Mouse (Mus musculus) embryonic facial prominence, embryonic 11.5 days (tissue): Measurements from ENCODE around the gene Rilpl1. TPM values are rescaled to one million over a fixed set of nuclear protein-coding genes. Genes with fewer than 3 reads are reported as not detected.
A peak's percentile ranks its signal among the peaks of the same experiment; 100 is the strongest.

Source experiments
- ATAC-seq: fragments of 200-750 bp; cut with Nextera tagmentation; replicated peaks from 2 replicates; pipeline ENCODE4 v1.8.0; 2017; ENCODE audit warnings: low read depth; ENCODE audit not compliant: insufficient number of reproducible peaks, low FRiP score, low TSS enrichment
- DNase-seq: peaks from one replicate; pipeline ENCODE4 v3.0.0-alpha.2; 2015; ENCODE audit warnings: low spot score
- H3K27ac ChIP-seq: fragments of 300-500 bp; sonication (generic); replicated peaks from 2 replicates; pipeline ENCODE4 v1.5.1; 2014; ENCODE audit warnings: mild to moderate bottlenecking, low read depth, low read length, control low read depth
- H3K27me3 ChIP-seq: fragments of 300-500 bp; sonication (generic); 2 replicates; pipeline ENCODE4 v1.6.1; 2014; ENCODE audit warnings: mild to moderate bottlenecking, low read length, moderate library complexity, mixed read lengths; ENCODE audit not compliant: control insufficient read depth, insufficient read depth
- H3K36me3 ChIP-seq: fragments of 300-500 bp; sonication (generic); replicated peaks from 2 replicates; pipeline ENCODE4 v1.6.1; 2014; ENCODE audit warnings: low read depth, mild to moderate bottlenecking, low read length, moderate library complexity, mixed read lengths; ENCODE audit not compliant: control insufficient read depth, insufficient read depth
- H3K4me1 ChIP-seq: fragments of 300-500 bp; sonication (generic); 2 replicates; pipeline ENCODE4 v1.6.1; 2014; ENCODE audit warnings: low read length, mixed read lengths; ENCODE audit not compliant: control insufficient read depth, insufficient read depth
- H3K4me2 ChIP-seq: fragments of 300-500 bp; sonication (generic); 2 replicates; pipeline ENCODE4 v1.6.1; 2014; ENCODE audit warnings: low read depth, mild to moderate bottlenecking, control low read depth, low read length, moderate library complexity
- H3K4me3 ChIP-seq: fragments of 300-500 bp; sonication (generic); 2 replicates; pipeline ENCODE4 v1.5.1; 2014; ENCODE audit warnings: low read depth, low read length, control low read depth
- H3K9ac ChIP-seq: fragments of 300-500 bp; sonication (generic); replicated peaks from 2 replicates; pipeline ENCODE4 v1.6.1; 2014; ENCODE audit warnings: mild to moderate bottlenecking, control low read depth, low read length
- H3K9me3 ChIP-seq: fragments of 300-500 bp; sonication (generic); replicated peaks from 2 replicates; pipeline ENCODE4 v1.6.1; 2016; ENCODE audit warnings: mild to moderate bottlenecking, low read length, inconsistent platforms, mixed read lengths; ENCODE audit not compliant: control insufficient read depth
- WGBS: fragments of 180-500 bp; shearing (Covaris S2); extraction: QIAGEN DNeasy Blood & Tissue Kit; methylation state at CpG from one replicate; pipeline ENCODE4 v1.1.7; 2014; 5-methylcytosine and 5-hydroxymethylcytosine counted together
- polyA plus RNA-seq: library from polyadenylated mRNA; unstranded; fragments of >200 nt; fragmentation: Nextera tagmentation; extraction: Ambion mirVana; gene quantifications from 2 replicates; pipeline ENCODE4 v1.2.1, GENCODE M21; 2014

The Rilpl1 gene
- polyA plus RNA-seq, 1 experiment from 2014 or later: 26.2 TPM

DNA sequence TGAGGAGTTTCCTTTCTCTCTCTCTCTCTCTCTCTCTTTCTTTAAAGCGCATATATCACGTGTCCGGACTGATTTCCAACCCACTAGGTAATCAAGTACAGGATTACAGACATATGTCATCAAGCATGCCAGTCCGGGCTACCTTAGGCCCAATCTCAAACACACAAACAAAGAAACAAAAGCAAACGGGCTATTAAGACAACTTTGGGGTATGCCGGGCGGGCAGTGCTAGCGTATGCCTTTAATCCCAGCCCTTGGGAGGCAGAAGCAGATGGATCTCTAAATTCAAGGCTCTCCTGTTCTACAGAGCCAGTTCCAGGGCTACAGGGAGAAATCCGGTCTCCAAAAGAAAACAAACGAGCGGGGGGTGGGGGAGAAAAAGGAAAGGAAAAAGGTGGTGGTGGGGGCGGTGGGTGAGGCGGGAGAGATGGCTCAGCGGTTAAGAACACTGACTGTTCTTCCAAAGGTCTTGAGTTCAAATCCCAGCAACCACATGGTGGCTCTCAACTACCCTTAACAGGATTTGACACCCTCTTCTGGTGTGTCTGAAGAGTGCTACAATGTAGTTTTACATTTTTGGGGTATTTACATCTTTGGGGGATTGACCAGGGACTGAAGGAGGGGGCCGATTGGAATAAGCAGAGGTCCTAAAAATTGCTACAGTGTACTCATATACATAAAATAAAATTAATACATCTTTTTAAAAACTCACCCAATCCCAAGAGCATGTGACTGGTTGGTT, 47.4 kb downstream of the Rilpl1 start:
- Histone ChIP-seq H3K9ac (peak overlapping the region; percentile 95), H3K27ac (peak overlapping the region; percentile 100), H3K4me3 (peak overlapping the region; percentile 60), H3K27me3 (no peaks in the 10 kb centered on the region), H3K4me1 (no peaks in the 10 kb centered on the region), H3K4me2 (peak overlapping the region; percentile 69), H3K36me3 (no peaks in the 10 kb centered on the region; the same call in 1 of the 2 replicates), H3K9me3 (no peaks in the 10 kb centered on the region)
- no peak for DNase-seq
- ATAC-seq: peak; percentile 4; the same call in 1 of the 2 replicates
- 6% methylated on average over 15 of the region's 15 CpGs for WGBS

DNA sequence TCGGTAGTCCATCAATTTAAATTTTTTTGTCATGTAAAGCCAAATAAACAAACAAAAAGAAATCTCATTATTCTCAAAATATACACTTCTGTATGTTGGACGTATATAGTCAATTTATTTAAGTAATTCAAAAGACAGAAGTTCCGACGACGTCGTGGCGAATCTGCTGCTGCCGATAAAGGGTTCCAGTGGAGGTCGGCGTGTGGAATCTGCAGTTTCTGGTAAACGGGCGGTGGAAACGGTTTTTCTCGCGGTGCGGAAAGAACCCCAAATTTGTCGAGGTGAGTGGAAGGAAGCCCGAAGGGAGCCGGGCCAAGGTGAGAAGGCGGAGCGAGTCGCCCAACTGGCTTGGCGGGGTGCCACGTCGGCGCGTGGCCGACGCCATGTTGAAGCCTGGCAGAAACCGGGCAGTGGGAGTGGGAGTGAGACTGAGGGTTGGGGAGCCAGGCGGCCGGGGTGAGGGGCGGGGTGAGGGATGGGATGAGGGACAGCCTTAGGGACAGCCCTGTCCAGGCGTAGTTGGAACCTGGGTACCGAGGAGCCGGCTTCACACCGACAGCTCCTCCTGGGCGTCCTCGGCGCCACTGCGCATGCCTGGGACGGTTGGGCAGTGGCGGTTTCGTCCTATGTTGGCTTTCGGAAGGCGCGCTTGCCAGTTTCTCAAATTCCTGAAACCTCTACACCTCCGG, 48.1 kb downstream of the Rilpl1 start, which contains the start of gene Snrnp35:
Snrnp35 (plus strand) TSS at position 169 of the 689 bp plus-strand sequence.
- Histone ChIP-seq H3K4me2 (peak within 1 kb of the TSS; percentile 69), H3K4me3 (peak within 1 kb of the TSS; percentile 60), H3K27ac (peak within 1 kb of the TSS; percentile 100), H3K27me3 (no peaks in the 10 kb centered on the region), H3K36me3 (no peaks in the 10 kb centered on the region; the same call in 1 of the 2 replicates), H3K9me3 (no peaks in the 10 kb centered on the region), H3K9ac (peak within 1 kb of the TSS; percentile 95), H3K4me1 (no peaks in the 10 kb centered on the region)
- DNase-seq: peak; percentile 89
- peak; percentile 90 for ATAC-seq
- under 1% methylated on average over 44 of the region's 48 CpGs for WGBS

DNA sequence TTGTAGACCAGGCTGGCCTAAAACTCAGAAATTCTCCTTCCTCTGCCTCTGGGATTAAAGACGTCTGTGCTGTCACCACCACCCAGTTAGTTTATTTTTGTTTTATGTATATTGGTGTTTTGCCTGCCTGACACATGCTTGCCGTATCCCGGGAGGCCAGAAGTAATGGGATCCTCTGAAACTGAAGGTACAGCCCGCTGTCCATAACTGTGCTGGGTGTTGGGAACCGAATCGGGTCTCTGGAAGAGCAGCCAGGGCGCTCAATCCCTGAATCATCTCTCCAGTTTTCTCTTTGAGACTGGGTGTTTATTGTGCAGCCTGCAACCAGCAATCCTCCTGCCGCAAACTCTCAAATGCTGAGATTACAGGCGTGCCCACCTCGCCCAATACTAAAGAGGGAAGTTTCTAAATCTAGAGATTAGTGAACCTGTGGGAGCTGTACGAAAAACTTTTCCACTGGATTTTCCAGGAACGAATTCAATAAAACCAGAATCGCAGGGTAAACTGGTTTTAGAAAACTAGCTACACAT, 48.7 kb downstream of the Rilpl1 start:
- no peaks in the 10 kb centered on the region for H3K27me3 ChIP-seq
- DNase-seq (no peak), ATAC-seq (no peak)
- no peaks in the 10 kb centered on the region for H3K9me3 ChIP-seq
- H3K4me1 ChIP-seq: no peaks in the 10 kb centered on the region
- H3K27ac ChIP-seq: peak overlapping the region; percentile 100
- peak overlapping the region; percentile 60 for H3K4me3 ChIP-seq
- peak overlapping the region; percentile 65 for H3K4me2 ChIP-seq
- WGBS: 7% methylated on average over 13 of the region's 13 CpGs
- H3K9ac ChIP-seq: peak overlapping the region; percentile 87
- H3K36me3 ChIP-seq: no peaks in the 10 kb centered on the region

DNA sequence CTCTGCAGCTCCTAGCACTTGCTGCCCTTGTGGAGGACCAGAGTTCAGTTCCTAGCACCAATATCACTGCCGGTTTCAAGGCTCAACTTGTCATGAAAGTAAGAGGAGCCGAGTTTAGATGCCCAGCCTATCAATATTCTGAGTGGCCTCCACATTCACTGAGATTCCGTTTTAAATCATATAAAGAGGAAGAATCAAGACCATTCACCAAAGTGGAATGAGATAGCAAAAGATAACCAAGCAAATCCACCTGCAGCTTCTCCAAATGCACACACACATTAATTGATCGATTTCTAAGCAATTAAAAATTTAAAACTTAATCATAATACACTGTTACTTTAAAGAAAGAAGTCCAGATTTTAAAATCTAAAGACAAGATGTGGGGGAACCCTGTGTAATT, 49.5 kb downstream of the Rilpl1 start:
- no peak overlapping the region for H3K4me3 ChIP-seq
- no peak overlapping the region for H3K4me2 ChIP-seq
- H3K27me3 ChIP-seq: no peaks in the 10 kb centered on the region
- no peak overlapping the region for H3K27ac ChIP-seq
- H3K9ac ChIP-seq: no peak overlapping the region
- no peak for ATAC-seq
- H3K9me3 ChIP-seq: no peaks in the 10 kb centered on the region
- H3K36me3 ChIP-seq: no peaks in the 10 kb centered on the region
- H3K4me1 ChIP-seq: no peaks in the 10 kb centered on the region
- no peak for DNase-seq
- 88% methylated on average over 4 of the region's 4 CpGs for WGBS

DNA sequence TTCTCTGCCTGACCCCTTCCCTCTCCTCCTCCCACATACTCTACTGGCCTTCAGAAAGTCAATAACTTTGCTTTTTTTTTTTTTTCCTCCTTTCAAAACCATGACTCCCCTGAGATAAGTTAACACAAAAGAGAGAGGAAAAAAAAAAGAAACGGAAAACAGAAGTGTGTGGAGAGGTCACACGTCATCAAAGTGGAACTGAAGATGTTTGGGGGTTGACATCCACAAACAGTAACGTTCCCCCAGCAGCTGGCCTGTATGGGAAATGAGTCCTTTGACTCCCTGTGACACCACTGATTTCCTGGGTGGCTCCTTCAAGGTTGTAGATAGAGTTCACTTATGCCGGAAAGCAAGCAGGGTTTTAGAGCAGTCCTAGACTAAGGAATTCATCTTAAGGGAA, 51.1 kb downstream of the Rilpl1 start:
- no peaks in the 10 kb centered on the region for H3K27me3 ChIP-seq
- H3K4me2 ChIP-seq: no peak overlapping the region
- H3K9ac ChIP-seq: no peak overlapping the region
- H3K9me3 ChIP-seq: no peaks in the 10 kb centered on the region
- WGBS: 77% methylated on average over 4 of the region's 4 CpGs
- ATAC-seq: no peak
- no peaks in the 10 kb centered on the region for H3K36me3 ChIP-seq
- H3K27ac ChIP-seq: no peak overlapping the region
- H3K4me3 ChIP-seq: no peak overlapping the region
- DNase-seq: no peak
- H3K4me1 ChIP-seq: no peaks in the 10 kb centered on the region

DNA sequence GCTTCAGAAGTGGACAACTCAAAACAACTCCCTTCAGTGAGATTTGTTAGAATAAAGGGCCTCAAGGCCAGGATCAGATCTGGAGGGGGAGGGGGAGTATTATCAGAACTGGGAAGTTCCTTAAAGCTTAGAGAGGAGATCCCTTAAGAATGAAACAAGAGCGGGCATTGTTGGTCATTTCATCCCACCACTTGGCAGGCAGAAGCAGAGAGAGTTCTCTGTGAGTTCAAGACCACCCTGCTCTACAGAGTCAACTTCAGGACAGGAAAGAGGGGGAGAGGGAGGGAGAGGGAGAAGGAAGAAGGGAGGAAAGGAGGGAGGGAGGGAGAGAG, 52.4 kb downstream of the Rilpl1 start:
- Histone ChIP-seq H3K4me2 (no peak overlapping the region; the same call in 1 of the 2 replicates), H3K9ac (no peak overlapping the region), H3K27me3 (no peaks in the 10 kb centered on the region), H3K4me3 (no peak overlapping the region), H3K36me3 (no peaks in the 10 kb centered on the region), H3K4me1 (no peaks in the 10 kb centered on the region), H3K9me3 (no peaks in the 10 kb centered on the region), H3K27ac (no peak overlapping the region)
- DNase-seq: no peak
- ATAC-seq: no peak
- 94% methylated on average over 1 of the region's 1 CpGs for WGBS

DNA sequence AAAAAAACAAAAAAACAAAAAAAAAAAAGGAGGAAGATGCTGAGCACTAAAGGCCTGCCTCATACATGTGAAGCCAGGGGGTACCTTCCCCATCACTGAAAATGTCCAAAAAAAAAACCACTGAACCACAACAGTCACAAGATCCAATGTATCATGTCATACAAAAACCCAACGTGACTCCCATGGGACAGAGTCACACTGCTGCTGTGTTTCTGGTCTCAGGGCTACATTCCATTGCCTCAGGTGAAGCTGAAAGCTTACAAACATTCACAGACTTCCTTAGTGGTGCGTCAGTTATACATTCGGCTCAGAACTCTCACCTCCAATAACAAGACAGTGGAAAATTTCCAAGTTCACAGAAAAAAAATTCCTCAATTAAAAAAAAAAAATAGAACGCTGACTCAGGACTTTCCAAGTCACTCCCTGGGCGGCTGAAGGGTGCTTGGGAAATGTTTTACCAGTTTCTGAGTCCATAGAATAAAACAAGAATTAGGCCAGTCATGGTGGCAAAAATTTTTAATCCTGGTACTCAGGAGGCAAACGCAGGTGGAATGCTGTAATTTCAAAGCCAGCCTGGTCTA, 60.5 kb downstream of the Rilpl1 start:
- no peak overlapping the region for H3K27ac ChIP-seq
- no peak for DNase-seq
- H3K27me3 ChIP-seq: no peaks in the 10 kb centered on the region
- peaks cover 7% of the 10 kb centered on the region for H3K36me3 ChIP-seq
- H3K4me3 ChIP-seq: no peak overlapping the region
- no peaks in the 10 kb centered on the region for H3K9me3 ChIP-seq
- WGBS: 80% methylated on average over 6 of the region's 6 CpGs
- no peaks in the 10 kb centered on the region for H3K4me1 ChIP-seq
- no peak for ATAC-seq
- no peak overlapping the region for H3K9ac ChIP-seq
- H3K4me2 ChIP-seq: no peak overlapping the region

DNA sequence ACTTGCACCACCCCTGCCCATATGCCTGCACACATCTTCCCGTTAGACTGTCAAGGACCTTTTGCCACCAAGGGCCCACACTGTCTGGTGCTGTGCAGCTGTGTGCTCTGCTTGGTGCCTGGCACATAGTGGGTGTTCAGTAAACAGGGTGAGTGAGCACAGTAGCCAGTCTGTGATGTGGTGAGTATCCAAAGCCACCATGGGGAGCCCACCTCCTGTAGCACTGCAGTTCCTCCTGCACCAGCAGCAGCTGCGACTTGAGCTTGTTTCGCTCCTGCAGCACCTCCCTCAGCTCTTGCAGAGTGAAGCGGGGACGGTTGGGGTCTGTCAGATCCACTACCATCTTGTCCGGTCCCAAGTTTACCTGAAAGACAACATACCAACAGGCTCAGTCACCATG, 61.7 kb downstream of the Rilpl1 start:
- Histone ChIP-seq H3K9me3 (no peaks in the 10 kb centered on the region), H3K36me3 (peaks cover 7% of the 10 kb centered on the region), H3K27me3 (no peaks in the 10 kb centered on the region), H3K4me3 (no peak overlapping the region), H3K27ac (no peak overlapping the region), H3K4me2 (no peak overlapping the region), H3K4me1 (no peaks in the 10 kb centered on the region), H3K9ac (no peak overlapping the region)
- DNase-seq (no peak), ATAC-seq (no peak)
- WGBS: 95% methylated on average over 6 of the region's 6 CpGs
